Mouse (Mus musculus) lung, postnatal 0 days (tissue): Measurements from ENCODE around the gene Gm7029.

ENCODE experiments used
- CTCF ChIP-seq: IDR thresholded peaks from 2 replicates; pipeline ENCODE4 v1.5.1; 2016; ENCODE audit warnings: antibody characterized with exemption, mild to moderate bottlenecking
- EP300 ChIP-seq: IDR thresholded peaks from 2 replicates; pipeline ENCODE4 v1.6.1; 2016; ENCODE audit warnings: antibody characterized with exemption, mild to moderate bottlenecking, control low read depth

- TF ChIP-seq CTCF: no peak
- no peak; the same call in 1 of the 2 replicates for TF ChIP-seq EP300
Measured at GRCm38 (mm10) chr17:33918293-33919203, 44.9 kb downstream of the Gm7029 start.
